Mouse (Mus musculus) adrenal gland, postnatal 25 days (tissue): ENCODE results near the gene Por. TPM values are rescaled to one million over a fixed set of nuclear protein-coding genes. Genes with fewer than 3 reads are reported as not detected.

Experiments
- DNase-seq: peaks from one replicate; pipeline ENCODE4 v3.0.0; 2021; ENCODE audit warnings: mixed read lengths
- total RNA-seq: library from RNA; stranded (reverse); gene quantifications from 2 replicates; pipeline ENCODE4 v1.2.3, GENCODE M21; 2021

The Por gene
- total RNA-seq, 1 experiment from 2014 or later = 276 TPM

DNA sequence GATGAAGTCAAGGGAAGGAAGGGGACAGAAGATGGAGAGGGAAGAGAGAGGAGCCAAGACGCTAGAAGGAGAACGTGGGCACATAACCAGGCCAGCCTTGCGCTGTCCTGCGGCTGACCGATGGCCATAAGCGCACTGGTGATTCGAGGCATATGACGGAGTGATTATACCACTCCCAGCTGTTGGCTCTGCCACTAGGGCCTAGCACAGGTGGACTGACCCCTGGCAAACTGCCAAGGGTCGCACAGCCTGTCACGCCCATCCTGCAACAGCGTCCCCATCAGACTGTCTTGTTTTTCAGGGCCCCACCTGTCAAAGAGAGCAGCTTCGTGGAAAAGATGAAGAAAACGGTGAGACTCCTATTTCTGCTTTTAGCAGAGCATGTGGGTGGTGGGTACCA, 58.5 kb downstream of the Por start:
- no peak for DNase-seq

DNA sequence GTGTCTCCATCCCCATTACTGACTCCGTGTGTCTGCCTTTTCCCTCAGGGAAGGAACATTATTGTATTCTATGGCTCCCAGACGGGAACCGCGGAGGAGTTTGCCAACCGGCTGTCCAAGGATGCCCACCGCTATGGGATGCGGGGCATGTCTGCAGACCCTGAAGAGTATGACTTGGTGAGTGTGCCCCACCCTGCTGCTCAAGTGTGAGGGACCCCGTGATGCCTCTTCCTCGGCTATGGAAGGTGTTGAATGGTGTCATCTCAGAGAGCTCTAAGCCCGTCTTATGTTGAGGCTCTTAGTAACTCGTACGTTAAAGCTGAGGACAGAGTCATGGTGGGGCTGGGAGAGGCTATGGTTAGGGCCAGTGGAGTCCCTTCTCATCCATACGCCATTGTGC, 59.5 kb downstream of the Por start:
- no peak for DNase-seq

DNA sequence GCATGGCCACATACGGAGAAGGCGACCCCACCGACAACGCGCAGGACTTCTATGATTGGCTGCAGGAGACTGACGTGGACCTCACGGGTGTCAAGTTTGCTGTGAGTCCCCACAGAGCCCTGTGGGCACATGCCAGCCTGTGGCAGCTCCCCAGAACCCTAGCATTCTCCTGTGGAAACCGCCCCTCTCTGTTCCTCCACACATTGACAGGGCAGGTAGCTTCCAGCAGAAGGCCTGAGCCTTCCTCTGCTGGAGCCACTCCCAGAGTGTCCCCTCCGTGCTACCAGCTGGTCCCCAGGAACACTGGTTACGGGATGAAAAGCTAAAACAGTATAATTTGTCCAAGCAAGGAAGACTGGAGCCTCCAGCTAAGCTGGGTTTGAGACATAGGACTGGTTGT, 60.4 kb downstream of the Por start:
- DNase-seq = no peak

DNA sequence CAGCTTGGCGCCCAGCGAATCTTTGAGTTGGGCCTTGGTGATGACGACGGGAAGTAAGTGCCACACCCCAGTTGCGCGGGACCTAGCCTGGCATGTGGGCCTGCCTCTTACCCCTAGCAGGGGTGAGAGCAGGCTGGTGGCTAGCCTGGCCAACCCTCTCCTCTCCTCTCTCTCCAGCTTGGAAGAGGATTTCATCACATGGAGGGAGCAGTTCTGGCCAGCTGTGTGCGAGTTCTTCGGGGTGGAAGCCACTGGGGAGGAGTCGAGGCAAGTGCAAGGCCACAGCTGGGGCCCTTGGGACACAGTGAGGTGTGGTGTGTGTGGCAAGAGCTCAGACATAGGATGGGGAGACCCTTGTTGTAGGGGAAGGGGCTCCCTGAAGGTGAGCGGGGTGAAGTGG, 61.1 kb downstream of the Por start:
- DNase-seq = no peak

DNA sequence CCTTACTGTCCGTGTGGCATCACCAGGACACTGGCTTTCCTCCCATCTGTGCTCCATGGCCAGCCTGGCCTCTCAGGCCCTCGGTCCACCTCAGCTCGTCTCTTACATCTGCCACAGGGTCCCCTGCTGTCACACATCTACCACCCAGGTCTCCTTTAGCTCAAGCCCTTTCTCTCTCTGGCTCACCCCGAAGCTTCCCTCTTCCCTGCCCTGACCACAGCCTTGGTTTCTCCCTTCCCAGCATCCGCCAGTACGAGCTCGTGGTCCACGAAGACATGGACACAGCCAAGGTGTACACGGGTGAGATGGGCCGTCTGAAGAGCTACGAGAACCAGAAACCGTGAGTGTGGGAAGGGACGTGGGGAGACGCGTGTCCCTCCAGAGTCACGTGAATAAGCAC, 61.5 kb downstream of the Por start:
- DNase-seq = no peak

DNA sequence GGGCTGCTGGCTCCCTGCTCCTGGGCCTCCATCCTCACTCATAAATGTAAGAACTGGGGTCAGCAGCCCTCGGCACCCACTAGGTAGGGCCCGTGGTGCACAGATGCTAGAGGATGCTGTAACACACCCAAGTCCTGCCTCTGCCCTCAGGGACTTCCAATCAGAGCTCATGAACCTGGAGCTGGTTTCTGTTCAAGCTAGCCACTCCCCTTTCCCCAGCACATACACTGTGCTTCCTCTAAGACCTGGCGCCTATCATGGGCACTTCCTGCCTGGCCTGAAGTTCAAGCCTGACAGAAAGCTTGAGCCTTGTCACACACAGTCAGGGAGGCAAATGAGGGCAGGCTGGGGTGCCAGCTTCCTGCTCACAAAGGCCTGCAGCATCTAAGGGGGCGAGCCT, 63.2 kb downstream of the Por start:
- DNase-seq = no peak

DNA sequence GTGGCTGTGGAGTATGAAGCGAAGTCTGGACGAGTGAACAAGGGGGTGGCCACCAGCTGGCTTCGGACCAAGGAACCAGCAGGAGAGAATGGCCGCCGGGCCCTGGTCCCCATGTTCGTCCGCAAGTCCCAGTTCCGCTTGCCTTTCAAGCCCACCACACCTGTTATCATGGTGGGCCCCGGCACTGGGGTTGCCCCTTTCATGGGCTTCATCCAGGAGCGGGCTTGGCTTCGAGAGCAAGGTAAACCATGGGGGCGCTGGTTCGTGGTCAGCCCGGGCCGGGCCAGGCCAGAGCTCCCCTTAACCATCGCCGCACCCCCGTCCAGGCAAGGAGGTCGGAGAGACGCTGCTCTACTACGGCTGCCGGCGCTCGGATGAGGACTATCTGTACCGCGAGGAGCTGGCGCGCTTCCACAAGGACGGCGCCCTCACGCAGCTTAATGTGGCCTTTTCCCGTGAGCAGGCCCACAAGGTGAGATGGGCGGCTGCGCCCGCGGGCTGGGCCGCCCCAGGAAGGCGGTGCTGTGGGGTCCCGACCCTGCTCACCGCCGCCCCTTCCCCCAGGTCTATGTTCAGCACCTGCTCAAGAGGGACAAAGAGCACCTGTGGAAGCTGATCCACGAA, 64.3 kb downstream of the Por start:
- DNase-seq = no peak

DNA sequence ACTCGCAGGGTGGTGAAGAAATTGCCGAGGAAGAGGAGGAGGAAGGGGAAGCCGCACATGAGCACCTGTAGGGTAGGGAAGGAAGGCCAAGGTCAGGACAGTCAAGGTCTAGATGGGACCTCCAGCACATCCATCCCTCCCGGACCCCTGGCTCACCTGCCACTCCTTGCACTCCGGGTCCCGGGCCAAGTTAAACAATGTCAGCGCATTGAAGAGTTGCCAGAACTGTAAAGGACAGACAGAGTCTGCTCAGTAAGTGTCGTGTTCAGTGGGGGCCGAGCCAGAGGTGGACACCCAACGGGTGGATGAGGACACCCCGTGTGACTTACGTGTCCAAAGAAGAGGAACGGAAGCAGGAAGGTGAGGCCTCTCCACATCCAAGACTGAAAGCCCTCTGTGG, 65.9 kb downstream of the Por start:
- DNase-seq = no peak

DNA sequence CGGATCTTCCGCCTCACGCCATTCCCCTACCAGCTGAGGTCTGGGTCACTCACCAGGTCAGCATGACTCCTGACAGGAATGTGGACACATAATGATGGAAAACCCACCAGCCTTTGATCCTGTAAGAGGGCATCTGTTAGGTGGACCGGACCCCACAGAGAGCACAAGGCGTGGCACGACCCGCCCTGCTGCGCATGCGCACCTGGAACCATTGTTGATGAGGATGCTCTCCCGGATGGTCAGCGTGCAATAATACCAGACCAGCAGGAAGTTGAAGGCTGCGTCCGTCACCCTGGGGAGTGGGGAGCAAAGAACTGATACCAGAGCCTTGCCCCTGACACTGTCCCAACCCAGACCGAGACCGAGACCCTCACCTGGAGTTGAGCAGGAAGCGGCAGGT, 66.7 kb downstream of the Por start:
- DNase-seq = no peak

DNA sequence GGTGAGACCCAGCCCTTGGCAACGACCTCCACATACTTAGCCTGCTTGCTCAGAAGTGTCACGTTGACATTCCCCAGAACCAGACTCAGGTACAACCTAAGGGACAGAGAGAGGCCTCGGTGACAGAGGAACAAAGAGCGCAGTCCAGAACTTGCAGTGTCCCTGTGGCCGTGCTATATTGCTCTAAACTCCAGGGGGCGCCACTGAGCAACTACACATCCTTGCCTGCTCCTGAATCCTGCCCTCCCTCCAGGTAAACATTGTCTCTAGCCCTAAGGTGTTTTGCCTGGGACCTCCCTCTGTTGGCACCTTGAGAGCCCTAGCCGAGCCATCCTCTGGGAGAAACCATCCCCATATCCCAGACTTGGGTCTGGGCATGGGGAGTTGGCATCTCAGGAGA, 67.3 kb downstream of the Por start:
- no peak for DNase-seq

DNA sequence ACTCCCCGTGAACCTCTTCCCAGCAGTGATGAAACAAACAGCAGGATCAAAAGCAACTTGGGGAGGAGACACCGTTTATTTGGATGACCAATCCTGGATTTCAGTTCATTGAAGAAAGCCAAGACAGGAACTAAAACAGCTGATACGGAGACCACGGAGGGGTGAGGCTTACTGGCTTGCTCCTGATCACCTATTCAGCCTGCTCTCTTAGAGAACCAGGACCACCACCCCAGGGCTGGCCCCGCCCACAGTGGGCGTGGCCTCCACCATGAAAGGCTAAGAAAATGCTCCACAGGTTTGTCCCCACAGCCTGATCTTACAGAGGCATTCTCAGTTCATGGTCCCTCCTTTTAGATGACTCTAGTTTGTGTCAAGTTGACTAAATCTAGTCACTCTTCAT, 68.4 kb downstream of the Por start:
- DNase-seq = no peak

DNA sequence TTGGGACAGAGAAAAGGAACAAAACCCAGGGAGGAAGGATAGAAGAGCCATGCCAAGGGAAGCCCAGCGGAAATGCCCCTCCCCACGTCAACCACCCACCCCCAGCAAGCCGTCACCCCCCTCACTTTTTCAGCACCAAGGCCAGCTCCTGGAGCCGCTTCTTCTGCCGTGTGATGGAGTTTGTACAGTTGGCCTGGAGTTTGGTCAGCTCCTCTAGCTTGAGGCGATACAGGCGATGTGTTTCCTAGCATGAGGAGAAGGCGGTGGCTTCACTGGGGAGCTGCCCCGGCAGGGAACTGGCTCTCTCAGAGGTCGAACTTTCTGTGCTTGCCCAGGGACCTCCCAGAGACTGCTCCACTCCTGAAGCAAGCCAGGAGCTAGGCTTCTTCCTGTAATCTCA, 72.3 kb downstream of the Por start:
- DNase-seq = no peak

DNA sequence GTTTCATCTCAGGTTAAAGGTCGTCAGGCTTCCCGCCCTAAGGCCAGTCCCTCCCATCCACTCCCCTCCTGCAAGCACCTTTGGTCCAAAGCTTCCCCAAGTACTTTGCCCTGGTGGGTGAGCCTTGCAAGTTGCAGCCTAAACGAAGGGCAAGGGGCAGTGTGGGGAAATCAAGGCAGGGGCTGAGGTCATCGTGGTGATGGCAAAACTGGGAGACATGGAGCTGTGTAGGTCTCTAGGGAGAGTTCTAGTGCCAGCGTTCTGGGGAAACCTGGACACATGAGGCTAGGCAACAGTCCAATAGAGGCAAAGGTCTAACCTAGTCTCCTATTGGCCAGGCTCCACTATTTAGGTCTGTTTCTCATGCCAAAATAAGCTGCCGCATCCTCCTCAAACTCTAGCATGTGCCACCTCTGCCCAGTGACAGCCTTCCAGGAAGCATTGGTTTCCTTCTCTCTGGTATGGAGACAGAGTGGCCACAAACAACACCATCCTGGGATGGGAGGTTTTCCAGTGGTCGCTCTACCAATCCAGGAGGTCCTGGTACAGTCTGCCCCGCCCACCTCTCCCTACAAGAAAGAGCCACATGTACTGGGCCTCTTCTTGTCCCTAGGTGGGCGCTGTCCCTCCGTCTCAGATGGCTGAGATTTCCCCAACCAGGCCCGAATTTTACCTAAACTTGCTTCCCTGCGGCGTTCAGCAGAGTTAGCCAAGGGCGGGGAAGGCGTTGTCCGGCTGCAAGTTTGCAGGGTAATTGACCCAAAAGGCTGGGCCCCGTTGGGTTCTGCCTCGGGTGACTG, 73.3 kb downstream of the Por start:
- no peak for DNase-seq

DNA sequence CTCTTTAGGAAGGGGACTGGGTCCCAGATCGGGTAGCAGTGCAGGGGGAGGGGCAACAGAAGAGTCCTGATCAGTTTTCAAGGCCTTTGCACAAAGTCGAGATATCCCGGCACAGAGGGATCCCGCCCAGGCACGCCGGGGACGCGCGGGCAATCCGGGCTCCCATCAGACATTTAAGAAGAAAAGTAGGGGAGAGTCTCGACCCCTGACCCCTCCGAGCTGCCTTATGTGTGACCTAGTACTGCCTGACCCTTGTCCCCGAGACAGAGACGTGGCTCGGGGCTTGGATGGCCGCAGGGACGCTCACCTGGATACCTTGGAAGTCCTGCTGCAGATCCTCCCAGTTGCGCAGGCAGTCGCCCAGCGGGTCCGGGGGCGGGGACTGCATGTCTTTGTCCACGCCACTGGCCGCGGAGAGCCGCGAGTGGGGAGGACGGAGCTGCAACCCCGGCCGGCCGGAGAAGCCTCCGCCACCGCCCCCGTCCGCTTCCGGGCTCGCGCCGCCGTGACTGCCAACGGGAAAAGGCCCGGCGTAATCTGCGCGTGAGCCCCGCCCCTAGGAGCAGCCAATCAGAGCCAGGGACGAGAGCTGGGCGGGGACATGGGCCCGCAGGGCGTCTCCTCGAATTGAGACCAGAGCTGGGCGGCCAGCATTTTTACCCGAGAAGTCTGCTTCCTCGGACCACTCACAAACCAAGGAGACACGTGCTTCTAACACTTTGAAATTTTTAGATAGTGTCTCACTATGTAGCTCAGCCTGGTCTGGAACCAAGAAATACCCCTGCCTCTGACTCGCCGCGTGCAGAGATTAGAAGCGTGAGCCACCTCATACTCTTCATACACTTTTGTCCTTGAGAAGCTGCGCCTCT, 74.1 kb downstream of the Por start, which contains the start of gene Tmem120a:
Gene Tmem120a, minus strand, starts transcription at position 708 of the 869 bp plus-strand sequence.
- peak; percentile 96 for DNase-seq

DNA sequence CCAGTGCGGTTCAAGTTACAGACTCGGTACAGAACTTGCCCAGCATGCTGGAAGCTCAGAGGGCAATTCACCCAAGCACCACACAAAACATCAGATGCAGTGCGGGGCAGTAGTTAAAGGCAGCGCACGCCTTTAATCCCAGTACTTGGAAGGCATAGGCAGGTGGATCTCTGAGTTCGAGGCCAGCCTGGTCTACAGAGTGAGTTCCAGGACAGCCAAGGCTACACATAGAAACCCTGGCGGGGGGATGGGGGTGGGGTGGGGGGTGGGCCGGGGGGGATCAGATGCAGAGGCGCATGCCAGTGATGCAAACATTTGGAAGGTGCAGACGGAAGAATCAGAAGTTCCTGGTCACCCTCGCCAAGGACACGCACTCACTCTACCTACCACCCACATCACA, 74.9 kb downstream of the Por start:
- no peak for DNase-seq

DNA sequence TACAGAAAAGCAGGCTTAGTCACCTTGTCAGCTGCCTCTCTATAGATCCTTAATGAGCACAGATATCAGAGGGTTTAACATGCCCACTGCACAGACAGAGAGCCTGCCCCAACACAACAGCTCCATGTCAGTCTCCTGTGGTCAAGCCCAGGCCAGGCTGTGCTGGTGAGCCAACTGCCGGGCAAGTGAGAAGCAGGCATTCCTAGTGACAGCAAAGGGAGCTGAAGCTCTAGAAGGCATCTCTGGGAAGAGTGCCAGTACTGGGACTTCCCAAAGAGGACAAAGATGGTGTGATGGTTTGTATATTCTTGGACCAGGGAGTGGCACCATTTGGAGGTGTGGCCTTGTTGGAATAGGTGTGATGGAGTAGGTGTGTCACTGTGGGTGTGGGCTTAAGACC, 81.2 kb downstream of the Por start:
- DNase-seq = no peak

DNA sequence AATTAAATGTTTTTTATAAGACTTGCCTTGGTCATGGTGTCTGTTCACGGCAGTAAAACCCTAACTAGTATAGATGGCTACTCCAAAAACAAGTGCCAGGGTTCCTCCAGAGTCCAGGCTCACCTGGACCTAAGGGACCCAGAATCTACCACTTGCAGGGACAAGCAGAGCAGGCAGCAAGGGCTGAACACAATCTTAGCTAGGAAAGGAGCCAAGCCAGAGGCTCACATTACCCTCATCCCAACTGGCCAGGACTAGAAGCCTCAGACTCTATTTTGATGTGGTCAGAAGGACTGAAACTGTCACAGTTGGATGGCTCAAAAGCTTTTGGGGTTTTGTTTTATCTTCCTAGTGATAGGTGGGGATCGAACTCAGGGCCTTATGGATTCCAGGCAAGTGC, 81.8 kb downstream of the Por start:
- no peak for DNase-seq

DNA sequence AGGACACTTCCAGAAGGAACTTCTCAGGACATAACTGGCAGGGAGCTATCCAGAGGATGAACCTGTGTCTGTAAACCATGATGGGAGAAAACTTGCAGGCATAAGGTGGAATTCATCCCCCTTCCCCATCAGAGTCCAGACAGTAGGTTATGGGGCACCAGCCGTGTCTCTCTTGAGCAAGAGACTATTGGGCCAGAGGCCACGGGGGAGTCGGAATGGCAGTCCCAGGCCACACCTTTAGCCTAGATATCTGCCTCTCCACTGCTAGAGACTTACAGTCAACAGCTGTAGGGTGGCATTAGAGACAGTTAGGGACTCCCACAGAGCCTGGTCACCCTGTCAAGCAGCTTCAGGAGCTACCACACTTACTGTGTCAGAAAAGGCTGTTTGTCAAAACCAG, 92.0 kb downstream of the Por start:
- DNase-seq = peak; percentile 22

DNA sequence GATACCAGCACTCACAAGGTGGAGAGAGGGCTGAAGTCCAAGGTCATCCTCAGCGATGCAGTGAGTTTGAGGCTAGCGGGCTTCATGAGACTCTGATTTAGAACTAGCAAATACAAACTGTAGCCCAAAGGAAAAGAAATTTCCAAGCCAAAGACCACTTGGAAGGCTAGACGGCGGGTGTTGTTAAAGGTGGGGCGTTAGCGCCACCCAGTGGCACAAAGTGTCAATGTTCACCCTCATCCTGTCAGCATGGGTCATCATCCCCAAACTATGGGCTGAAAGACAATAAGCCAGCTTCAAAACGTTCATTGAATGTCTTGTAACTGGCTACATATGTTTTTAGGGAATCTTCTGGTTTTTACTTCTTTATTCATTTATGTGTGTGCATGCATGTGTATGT, 93.7 kb downstream of the Por start:
- peak; percentile 71 for DNase-seq

DNA sequence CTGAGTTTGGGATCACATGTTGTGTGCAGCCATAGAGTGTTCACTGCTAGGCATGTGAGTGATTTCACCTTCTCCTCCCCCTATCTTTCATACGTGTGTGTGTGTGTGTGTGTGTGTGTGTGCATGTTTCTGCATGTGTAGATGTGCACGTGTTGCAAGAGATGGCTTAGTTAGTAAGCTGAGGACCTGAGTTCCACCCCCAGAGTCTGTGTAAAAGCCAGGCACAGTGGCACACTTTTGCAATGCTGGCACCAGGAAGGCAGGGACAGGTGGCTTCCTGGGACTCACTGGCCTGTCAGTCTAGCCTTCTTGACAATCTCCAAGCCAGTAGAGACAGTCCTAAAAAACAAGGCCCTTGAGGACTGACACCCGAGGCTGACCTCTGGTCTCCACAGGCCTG, 95.1 kb downstream of the Por start:
- DNase-seq = no peak

DNA sequence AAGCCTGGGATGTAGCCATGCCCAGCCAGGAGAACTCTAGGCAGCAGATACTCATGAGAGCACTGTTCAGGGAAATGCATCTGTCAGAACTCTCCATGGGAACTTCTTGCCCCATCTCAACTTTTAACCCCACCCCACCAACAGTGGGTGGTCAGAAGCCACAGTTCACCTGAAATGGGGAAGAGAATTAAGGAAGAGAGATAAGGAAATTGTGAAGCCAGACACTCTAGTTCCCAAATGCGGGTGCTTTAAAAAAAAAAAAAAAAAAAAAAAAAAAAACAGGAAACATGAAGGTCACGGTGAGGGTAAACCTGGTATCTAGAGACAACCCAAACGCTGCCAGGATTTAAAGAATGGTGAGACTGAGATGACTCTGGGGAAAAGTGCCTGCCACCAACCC, 102.7 kb downstream of the Por start:
- no peak for DNase-seq

DNA sequence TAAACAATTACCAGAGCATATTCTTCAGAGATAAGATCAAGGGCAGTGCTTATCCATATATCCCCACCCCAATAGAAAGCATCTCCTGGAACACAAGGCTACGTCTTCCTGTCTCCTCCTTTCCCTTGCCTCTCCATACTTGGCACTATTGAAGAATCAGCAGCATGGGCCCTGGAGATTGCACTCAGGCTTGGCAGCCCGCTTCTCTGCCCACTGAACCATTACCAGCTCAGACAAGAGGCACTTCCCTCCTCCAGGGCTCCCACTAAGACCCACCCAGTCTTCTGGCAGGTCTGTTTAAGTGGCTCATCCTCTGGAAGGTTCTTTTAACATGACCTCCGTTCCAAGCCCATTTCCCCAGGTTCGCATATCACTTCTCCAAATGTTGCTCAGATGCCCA, 106.7 kb downstream of the Por start:
- DNase-seq = no peak

DNA sequence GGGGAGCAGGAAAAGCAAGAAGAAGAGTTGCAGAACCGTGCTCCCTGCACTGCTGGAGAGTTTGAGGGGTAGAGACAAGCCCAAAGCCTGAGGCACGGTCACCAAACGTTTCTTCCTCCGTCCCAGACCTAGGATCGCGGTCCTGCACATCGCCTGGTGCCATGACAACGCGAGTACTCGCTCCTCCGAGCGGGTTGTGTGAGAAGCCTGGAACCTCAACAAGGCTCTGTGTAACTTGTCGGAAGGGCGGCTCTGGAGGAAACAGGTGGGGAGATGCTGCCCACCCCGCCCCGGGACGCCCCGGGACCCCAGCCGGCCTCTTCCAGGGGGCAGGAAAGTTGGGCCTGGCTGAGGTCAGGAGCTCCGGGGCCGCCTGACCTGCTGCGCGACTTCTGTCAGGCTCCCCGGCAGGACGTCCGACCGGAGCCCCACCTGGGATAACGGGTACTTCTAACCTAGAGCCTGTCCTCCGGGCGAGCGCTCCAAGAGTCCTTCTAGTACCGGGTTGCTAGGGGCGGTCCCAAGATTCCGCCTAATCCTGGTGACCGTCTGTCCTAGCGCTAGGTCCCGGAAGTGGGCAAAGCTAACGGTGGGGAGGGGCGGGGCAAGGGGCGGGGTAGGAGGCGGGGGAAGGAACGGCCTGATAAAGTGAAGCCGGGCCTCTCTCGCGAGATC, 108.1 kb downstream of the Por start, which contains the start of gene Styxl1:
Gene Styxl1, minus strand, starts transcription at position 590 of the 675 bp plus-strand sequence.
- DNase-seq = peak; percentile 49
